Mouse (Mus musculus) yolk sac, embryonic 10.5 days (tissue): ENCODE results near the gene Gna11.

Experiments used
- DNase-seq: peaks from one replicate; pipeline ENCODE4 v3.0.0-alpha.2; 2017; ENCODE audit warnings: low spot score

Gene Gna11

GRCm38 (mm10) chr10:81565257-81566228 is 20.6 kb upstream of the Gna11 start:
- no peak for DNase-seq

DNA sequence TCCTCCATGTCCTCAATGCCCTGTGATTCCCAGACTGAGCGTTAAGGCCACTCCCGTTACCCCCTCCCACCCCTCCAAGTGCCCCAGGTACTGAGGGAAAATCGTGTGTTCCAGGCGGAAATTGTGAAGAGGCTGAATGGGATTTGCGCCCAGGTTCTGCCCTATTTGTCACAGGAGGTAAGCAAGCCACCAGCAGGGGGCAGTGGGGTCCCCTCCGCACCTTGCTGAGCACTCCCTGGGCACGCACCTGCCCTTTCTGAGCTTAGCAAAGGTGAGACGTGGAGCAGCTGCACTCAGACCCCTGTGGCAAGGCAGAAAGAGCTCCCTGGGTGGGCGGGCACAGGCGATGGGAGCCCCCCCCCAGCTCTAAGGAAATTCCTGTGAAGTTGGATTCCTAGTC is 19.7 kb upstream of the Gna11 start:
- no peak for DNase-seq

GRCm38 (mm10) chr10:81564216-81564615 is 19.2 kb upstream of the Gna11 start:
- peak; percentile 60 for DNase-seq

- DNase-seq: no peak
These were observed 18.5 kb upstream of the Gna11 start for GRCm38 (mm10) chr10:81563481-81563880.

DNA sequence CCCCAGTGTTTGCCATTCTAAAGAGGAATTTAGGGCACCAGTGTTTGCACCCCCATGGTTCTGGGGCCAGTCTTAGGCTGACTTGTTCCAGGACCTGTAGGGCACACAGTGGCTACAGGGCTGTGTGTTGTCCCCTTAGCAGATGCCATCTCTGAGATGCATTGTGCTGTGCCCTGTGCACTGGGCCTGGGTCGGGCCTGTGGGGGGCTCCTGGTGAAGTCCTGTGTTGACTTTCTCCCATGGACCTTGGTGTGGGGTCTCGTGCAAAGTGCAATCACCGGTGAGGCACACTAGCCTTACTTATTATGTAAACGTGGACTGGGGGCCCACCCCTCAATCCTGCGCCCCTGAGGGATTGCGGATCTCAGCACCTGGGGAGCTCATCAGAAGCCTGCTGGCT is 17.4 kb upstream of the Gna11 start:
- DNase-seq: no peak

DNA sequence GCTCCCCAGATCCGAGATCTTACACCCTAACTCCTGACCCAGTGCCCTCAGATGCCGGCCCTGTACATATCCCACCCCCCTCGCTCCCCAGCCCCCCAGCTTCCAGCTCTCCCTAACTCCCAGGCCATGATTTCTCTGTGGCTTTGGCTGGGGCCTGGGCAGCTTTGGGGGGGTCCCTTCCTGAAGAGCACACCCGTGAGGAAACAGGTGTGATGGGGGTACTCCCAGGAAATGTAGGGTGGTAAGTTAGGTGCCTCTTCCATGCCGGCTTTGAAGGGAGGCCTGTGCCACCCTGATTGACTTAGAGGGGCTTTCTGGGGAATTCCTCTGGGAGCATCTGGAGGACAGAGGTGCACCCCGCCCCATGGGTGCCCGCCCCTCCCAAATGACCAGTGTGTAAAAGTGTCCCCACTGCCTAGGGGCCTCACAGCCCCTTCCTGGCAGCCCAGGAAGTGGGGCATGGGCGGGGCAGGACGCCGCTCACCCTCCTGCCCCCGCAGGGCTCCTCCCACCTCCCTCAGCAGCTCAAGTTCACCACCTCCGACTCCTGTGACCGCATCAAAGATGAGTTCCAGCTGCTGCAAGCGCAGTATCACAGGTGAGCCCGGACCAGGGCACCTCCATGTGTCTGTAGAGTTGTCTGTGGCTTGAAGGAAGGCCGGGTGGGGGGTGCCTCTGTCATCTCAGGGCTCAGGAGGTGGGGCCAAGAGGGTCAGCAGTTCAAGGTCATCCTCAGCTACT is 15.9 kb upstream of the Gna11 start:
- no peak for DNase-seq

GRCm38 (mm10) chr10:81559627-81560539 is 14.9 kb upstream of the Gna11 start:
- DNase-seq: no peak

GRCm38 (mm10) chr10:81559163-81559626 is 14.2 kb upstream of the Gna11 start, which contains the start of gene Aes:
Gene Aes, plus strand, starts transcription at chr10:81559488.
- no peak for DNase-seq

DNA sequence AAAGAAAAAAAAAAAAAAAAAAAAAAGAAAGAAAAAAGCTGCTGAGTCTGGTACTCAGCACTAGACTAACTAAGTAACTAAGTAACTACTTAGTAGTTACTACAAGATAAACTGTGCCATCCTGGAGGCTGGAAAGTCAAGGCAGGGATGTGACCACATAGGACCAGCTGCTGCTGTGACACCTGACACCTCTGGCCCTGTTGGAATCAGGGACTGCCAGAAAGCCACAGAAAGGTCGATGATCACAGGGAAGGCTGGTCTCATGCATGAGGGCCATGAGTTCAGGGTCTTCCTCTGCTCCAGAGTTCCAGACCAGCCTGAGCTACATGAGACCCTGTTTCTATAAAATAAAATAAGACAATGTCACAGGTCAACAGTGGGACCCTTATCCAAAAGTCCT is 12.5 kb upstream of the Gna11 start:
- no peak for DNase-seq

GRCm38 (mm10) chr10:81556282-81556681 is 11.3 kb upstream of the Gna11 start:
- DNase-seq: no peak

GRCm38 (mm10) chr10:81553807-81554755 is 9.1 kb upstream of the Gna11 start:
- no peak for DNase-seq

DNA sequence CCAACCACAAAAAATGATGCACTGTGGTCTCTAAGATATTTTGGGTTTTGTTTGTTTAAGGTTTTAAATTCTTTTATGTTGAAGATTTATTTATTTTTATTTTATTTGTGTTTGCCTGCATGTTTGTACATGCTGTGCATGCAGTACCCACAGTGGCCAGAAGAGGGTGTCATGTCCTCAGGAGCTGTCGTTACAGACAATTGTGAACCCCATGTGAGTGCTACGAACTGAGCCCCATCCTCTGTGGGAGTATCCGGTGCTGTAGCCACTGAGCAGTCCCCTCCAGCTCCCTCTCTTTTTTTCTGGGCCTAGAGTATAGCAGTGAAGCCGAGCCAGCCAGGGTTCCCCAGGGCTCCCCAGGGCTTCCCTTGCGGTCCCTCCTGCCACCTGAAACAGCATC is 8.2 kb upstream of the Gna11 start:
- DNase-seq: no peak

DNA sequence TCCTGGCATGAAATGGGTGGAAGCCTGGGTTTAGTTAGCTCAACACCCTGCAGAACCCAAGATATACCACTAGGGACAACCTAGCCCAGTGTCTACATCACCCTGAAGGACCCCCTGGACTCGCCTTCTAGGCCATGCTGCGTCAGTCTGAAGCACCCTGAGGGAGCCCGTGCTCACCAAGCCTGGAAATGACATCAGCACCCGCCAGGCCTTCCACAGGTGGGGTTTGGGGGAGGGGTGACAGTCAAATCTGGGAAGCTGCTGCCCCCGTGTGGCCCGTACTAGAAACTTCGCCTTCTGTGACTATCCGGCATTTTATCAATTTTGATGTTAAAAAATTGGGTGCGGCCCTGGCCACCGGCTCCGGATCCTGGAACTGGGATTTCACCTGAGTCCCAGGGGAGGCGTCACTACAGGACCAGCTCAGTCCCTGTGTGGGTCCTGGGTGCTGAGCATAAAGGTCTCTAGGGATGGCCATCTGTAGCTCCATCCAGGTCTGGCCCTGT is 6.7 kb upstream of the Gna11 start:
- DNase-seq: peak; percentile 84

- DNase-seq: no peak
These were observed 5.3 kb upstream of the Gna11 start for GRCm38 (mm10) chr10:81550257-81550656.

DNA sequence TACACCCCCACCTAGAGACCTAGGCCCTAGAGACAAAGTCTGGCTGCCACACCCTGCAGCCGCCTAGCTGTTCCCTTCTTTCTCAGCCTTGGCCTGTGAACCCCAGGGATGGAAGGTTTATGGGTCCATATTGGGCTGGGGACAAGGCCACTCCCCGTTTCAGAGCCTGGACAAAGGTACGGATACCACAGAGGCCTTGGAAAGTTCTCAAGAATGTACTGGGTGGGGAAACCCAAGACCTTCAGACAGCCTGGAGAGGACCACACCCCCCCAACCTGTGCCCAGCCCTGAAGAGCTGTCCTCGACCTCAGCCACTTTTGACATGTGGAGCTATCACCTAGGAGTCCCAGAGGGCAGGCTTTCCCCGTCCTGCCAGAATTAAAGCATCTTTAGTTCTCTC is 4.0 kb upstream of the Gna11 start:
- no peak for DNase-seq

- no peak for DNase-seq
These were observed 2.0 kb upstream of the Gna11 start for GRCm38 (mm10) chr10:81546788-81547571.

DNA sequence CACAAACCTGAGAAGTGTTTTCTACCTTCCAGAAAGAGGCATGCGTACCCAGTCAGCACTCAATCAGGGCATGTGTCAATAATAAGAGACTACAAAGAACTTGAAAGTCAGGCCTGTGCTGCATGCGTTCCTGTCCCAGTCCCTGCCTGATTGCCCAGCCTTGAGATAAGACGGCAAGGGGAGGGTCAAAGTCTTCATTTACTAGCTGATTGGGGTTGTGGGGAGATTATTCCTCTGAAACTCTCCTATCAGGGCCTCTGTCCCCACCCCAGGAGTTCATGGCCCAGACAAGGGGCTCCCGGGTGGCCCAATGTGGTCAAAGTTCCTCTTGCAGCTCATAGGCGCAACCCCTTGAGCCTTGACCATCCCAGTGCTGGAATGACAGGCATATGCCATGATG is 1.3 kb upstream of the Gna11 start:
- peak; percentile 80 for DNase-seq

GRCm38 (mm10) chr10:81544296-81545160 is 462 bp downstream of the Gna11 start:
- no peak for DNase-seq

DNA sequence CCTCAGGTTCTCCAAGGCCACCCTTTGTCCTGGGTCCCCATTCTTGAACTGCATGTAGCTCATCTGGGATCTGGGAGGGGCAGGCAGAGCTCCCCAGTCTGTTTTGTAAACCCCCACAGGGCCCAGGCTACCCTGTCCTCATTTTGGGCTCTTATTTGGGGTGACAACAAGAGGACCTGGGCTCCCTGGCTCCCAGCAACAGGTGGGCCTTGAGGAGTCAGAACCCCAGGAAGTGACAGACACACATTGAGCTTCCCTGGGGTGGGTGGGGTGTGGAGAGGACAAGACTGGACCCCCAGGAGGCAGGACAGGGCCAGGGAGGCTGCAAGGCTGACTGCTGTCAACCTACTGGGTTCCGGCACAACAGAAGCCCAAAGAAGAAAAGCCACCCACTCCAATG is 1.4 kb downstream of the Gna11 start:
- DNase-seq: no peak
